Mouse (Mus musculus) monocyte, adult 2 months (primary cell): Measurements from ENCODE around the gene Wdr27.
"Not testable (repeated sequence)": the region's sequence is repeated elsewhere in the genome, so short reads cannot be mapped to it uniquely, and the experiment has no call there.

Experiments
- DNase-seq, 2 experiments: peaks; one replicate each; pipeline ENCODE4 v3.0.0; 2022; ENCODE audit warnings: low spot score in 2 of 2, low read depth in 1 of 2

The Wdr27 gene

DNA sequence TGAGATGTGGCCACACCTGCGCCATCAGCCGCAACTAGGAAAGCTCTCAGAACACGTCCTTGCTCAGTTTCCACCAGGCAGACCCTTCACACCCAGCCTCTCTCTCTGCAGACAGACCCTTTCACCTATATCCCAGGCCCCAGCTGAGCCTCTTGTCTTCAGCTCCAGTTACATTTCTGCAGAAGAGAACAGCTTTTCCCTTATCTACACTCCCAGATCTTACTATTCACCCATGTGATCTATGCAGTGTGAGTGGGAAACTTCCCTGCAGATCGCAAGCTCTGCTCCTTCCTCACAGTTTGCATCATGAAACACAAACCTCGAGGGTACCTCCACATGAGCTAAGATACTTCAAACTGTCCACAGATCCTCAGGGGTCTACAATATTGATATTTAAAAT is 11.5 kb downstream of the Wdr27 start:
- DNase-seq = no peak

DNA sequence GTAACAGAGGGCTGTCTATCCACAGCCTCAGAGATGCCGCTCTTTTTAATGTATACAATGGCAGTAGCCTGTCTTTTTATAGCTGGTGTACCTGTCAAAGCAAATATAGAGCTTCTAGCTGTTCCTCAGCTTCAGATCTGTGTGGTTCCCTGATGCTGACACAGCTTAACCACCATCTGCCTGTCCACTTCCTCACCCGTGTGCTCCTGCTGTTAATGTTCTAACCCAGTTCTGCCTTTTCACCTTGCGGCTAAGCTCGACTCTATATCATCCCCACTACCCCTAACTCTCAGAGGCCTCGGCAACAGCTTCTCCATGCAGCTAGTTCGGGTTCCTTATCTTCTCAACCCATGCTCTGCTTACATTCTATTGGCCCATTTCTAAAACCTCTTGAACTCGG is 12.3 kb downstream of the Wdr27 start:
- DNase-seq = no peak

DNA sequence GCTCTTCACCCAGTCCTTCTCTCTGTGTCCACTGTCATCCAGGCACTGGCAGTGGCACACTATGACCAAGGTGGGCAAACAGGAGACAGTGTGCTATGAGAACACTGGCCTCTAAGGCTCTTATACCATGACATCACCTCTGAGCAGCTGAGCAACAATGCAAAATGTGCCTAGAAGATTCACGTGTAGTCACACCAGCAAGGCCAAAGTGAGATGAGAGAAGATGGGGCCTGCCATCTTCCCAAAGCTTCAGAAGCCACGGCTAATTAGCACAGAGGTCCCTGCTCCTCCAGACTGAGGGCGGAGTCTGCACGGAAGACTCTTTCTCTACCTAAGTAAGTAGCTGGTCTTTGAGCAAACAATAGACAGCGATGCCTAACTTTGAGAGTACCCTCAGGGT is 14.3 kb downstream of the Wdr27 start:
- no peak for DNase-seq

DNA sequence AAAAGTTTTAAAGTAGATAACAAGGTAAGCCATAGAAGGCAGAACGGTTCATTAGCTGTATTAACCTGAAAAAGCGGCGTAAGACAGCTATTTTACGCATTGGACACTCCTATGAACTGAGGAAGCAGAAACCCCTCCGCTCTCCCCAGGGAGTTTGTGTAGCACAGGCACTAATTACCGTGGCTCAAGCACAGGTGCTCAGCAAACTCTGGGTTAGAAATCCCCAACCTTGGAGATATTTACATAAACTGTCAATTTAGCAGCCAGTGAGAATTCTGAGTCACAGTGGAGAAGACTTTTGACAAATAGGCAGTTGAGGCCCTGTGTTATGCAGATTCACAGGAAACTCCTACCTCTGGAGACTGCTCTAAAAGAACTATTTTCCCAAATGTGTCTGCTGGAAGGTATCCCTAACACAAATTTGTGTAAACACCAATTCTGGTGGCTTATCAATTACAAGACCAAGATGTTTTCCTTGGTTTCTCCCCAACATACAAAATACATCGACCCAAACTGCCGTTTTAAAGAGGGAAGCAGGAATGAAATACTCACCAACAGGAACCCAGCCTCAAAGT is 15.2 kb downstream of the Wdr27 start:
- no peak for DNase-seq

DNA sequence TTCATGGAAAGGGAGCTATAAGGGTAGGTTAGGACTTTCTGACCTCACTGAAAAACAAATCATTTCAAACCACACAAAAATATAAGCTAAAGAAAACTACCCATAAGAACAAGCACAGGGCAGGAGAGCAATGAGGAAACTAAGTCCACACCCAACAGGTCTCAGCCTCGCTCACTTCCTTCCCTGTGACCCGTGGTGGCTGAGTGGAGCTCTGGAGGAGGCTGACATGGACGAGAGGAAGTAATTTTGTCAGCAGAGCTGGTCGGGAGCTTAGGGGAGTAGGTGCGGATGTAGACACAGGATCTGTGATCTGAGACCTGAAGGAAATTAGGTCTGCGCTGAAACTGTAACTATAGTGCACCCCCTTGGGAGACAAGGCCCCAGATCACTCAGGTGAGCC is 21.4 kb downstream of the Wdr27 start:
- no peak for DNase-seq

DNA sequence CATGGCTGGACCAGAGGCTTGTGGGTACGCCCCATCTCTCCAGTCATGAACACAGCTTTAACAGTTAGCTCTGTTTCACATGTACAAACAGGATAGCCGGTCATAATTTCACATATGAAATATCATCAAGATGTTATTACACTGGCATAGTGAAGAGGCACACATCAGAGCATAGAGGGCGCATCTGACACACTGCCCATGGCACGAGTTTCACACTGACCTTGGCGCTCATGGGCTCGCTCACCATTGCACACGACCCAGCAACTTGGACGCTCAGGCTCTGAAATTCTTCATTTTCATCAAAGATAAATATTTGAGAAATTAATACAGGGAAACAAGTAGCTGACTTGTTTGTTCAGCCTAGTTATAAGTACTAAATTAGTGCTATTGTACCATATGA is 25.1 kb downstream of the Wdr27 start:
- DNase-seq = no peak

DNA sequence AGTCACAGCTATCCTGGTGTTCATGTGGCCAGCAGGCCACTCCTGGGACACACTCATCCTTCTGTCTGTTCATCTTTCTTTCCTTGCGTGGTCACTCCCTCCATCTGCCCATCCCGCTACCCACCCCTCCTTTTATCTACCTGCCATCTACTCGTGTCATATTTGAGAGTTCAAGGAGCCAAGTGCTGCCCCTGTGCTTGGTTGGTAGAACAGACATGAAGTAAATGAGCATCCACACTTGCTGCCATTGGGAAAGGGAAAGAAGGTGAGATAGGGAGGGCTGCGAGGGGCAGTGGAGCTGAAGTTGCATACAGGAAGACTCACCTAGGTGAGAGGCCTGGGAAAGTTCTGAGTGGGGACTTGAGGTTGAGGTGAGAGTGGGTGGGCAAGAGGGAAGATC is 28.6 kb downstream of the Wdr27 start:
- no peak for DNase-seq

DNA sequence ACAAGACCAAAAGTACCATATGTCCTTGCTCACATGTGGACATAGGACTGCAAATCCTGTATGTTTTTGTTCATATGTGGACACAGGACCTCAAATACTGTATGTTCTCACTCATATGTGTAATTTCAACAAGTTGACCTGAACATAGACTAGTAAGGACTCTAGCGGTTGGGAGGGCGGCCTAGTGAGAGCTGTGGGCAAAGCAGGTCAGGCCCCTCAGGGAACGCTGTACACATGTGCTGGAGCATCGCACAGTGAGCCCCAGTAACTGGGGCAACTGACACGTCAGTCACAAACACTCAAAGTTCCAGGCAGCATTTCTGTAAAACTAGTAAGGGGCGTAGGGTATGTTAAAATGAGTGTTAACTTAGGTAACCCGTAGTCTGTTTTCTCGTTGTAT is 30.0 kb downstream of the Wdr27 start:
- no peak for DNase-seq

DNA sequence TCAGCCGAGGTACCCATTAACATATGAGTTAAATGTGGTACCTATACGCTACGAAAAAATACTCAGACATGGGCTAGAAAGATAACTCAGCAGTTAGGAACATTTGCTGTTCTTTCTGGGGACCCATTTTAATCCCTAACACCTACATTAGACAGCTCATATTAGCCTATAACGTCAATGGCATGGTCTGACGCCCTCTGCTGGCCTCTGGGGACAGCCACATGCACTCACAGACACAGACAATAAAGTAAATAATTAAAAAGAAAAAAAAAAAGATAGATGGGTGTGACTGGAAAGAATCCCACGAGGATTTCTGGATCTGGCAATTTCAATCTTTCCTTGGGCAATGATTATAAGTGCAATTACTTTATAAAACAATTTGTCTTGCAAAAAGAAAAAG is 30.5 kb downstream of the Wdr27 start:
- DNase-seq = no peak

DNA sequence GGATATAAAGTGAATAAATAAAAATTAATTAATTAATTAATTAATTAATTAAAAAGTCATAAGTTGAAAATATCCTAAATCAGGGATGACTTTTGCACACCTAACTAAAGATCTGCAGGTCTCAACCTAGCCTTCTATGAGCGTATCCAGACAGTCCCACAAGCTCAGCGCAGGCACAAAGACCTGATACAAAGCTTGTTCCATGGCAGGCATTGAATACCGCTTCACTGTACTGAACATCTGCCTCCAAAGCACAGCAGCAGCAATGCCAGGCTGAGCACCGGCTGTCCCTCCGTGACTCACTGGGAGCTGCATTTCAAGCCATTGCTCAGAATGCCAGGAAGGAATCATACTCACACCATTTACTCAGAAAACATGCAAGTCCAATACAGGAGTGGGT is 32.2 kb downstream of the Wdr27 start:
- DNase-seq = no peak

DNA sequence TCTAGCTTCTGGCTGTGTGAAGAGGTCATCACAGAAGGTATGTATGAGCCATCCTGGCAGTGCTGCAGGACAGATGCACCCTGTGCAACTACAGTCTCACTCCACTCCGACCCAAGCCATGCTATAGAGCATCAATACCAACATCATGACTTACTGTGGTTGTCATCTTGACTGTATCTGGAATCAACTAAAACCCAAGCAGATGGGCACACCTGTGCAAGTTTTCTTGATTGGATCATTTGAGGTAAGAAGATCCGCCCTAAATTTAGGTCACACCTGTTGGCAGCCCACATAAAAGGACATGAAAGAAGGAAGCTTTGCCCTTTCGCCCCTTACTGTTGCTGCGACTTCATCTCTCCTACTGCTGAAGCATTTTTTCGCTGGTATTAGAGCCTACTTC is 33.6 kb downstream of the Wdr27 start:
- no peak for DNase-seq

DNA sequence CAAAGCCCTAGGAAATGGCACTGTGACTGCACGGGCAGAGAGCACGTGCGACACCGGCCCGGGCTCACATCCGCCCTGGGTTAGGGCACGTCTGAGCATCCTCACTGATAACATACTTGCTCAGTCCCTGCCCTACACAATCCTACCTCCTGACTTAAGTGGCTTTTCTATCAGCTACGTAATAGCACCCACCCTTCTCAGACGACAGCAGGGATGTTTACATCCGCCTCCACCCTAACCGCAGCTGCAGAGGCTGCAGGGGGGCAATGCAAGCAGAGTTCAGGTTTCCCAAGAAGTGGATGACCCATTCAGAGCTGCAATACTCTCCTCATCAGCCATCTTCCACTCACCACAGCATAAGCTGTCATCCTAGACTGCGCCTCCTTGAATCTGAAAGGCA is 35.8 kb downstream of the Wdr27 start:
- DNase-seq = no peak

DNA sequence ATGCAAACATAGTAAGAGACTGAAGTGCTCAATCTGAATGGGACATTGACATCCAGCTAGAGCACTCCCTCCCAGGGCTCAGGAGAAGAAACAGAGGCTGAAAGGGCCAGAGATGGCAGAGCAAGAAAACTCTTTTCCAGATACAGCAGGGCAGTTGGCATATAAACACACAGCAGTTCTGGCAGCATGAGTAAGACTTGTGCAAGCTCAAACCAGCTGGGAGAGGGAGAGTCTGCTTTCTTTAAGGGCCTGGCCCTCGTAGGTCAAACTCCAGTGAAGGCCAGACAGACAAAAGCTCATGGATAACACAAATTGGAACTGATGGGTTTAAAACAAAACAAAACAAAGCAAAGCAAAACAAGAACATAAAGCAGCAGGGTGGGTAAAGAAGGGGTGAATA is 36.3 kb downstream of the Wdr27 start:
- DNase-seq = no peak

DNA sequence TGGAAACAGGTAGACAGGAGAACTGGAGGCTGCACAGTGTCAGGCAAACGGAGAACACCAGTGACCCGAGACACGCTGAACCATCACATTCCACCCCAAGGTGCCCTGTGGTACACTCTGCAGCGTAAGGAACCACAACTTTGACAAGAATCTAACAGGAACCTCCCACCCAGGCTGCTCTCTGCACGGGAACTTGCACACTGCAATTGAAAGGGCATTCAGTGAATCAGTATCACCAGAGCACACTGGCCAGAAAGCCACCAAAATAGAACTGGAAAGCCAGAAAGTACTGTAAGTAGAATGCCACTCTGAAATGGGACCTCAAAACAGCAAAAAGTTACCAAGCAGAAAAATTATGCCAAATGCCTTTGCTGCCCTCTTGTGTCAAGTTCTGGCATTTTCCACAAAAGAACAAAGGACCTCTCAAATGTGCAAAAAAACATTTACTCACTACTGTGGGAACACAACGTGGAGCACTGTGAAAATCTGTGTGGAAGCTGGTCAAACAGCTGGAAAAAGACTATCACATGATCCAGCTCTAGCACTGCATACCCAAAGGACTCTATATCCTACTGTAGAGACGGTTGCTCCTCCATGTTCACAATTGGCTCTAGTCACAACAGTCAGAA is 38.2 kb downstream of the Wdr27 start:
- DNase-seq = peak in 1 of 2 experiments; percentile 21

DNA sequence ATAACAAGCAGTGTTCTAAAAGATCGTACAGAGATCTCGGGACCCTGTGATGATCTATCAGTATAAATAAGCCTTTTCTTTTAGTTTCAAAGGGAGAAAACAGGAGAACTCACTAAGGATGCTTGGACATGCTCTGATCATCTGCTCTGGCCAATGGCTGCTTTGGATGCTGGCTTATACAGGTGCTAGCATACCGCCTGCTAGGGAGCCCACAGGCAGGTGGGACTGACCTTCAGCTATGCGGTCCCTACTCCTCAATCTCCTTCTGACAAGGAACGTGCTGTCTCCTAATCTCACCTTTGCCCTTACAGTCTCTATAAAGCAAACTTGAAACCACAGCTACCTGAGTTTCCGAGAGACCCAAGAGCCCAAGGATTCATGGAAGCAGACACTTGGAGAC is 38.8 kb downstream of the Wdr27 start:
- no peak for DNase-seq

DNA sequence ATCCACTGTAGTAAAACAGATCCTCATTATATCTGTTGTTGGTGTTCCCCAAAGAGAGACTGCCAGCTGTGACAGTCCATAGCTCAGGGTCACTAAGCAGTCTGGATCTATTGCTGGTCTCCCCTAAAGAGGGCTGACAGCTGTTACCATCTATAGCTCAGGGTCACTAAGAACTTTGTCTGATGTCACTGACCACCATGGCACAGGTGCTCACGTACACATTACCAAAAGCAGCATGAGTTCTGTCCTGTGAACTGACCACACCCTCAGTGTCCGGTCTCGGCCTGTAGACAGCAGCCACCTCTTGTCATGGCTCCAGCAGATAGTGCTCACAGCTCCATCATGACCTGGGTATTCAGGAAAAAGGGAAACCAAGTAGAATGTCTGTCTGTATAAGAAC is 39.7 kb downstream of the Wdr27 start:
- DNase-seq = no peak

DNA sequence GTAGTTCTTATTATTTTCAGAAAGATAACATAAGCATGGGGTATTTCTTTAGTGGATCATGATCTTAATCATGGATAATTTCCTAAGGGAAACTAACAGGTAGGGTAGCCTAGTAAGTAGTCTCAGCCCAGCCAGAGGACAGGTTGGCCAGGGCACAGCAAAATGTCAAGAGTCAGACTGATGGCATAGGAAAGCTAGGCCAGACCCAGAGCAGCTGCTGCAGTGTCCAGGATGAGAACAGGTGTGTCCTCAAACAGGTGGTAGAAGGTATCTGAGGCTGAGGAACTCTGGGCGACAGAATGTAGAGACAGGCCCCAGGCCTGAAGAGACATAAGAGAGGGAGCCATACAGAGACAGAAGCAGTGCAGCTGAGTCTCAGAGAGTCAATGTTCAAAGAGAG is 44.0 kb downstream of the Wdr27 start:
- DNase-seq = no peak

DNA sequence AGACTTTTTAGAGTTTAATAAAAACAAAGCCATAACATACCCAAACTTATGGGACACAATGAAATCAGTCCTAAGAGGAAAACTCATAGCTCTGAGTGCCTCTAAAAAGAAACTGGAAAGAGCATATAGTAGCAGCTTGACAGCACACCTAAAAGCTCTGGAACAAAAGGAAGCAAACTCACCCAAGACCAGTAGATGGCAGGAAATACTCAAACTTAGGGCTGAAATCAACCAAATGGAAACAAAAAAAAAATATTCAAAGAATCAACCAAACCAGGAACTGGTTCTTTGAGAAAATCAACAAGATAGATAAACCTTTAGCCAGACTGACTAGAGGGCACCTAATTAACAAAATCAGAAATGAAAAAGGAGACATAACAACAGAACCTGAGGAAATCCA is 47.9 kb downstream of the Wdr27 start:
- DNase-seq = not testable (repeated sequence)

DNA sequence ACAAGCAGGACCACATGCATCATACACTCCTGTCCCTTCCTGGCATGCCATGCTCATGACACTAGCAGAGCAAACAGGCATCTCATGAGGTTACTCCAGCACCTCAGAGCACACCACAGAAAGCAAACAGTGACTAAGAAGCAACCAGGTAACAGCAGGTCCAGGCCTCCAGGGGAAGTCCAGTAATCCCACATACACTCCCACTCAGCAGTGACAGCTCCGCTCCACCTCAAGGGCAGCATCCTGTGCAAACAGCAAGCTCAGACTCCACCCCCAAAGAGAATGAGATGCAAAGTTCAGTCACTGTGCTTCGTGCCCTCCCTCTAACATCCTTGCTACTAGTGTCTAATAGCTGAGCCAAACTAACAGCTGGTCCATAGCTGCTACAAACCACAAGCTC is 56.0 kb downstream of the Wdr27 start:
- no peak for DNase-seq

DNA sequence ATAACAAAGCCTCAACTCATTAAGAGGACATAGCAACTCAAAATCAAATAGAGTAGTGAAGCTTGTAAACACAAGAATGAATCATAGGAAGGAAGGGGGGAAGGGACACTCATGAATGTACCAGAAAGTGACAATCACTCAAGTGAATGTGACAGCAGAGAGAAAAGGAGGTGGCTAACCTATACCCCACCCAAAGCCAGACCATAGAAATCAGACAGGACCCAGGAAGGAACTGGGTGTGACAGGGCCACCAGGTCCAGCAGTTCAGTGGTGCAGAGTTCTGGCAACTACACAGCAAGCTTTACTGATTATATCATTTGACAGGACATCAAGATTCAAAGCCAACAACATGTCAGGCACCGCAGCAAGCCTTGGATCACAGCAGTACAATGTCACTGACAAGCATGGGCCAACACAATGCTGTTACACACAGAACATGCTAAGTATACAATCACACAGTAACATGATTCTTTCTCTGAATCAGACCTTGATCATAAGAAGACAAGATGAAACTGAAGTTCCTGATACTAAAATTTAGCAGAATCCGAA is 68.2 kb downstream of the Wdr27 start:
- DNase-seq = no peak

DNA sequence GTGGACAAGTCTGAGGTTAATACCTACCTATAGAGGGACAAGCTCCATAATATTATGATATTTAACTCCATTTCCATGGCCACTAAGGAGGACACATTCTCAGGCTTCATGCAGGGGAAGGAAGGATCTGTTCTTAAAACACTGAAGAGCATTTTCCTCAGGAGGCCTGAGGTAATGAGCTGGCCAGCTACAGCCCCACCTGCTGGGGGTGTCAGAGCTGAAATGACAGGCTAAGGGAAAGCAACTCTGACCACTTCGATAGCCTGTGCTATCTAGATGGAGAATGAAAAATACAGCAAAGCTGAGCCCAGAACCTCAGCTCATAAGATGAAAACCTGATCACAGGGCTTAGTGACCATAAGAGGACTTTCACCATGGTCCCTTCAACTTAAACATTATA is 82.7 kb downstream of the Wdr27 start:
- no peak for DNase-seq

DNA sequence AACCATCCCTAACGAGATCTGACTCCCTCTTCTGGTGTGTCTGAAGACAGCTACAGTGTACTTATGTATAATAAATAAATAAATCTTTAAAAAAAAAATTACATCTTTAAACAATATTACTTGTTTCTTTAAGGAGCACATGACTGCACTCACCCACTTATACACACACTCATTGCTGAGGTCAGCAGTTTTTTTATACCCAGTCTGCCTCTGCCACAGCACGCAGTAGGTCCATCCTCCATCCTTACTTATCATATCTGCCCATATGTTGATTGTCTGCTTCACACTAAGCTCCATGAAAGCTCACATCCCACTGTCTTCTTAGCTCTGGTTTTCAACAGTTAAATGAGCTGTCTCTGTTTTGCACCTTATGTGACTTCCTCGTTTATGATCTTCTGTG is 95.2 kb downstream of the Wdr27 start:
- no peak for DNase-seq

DNA sequence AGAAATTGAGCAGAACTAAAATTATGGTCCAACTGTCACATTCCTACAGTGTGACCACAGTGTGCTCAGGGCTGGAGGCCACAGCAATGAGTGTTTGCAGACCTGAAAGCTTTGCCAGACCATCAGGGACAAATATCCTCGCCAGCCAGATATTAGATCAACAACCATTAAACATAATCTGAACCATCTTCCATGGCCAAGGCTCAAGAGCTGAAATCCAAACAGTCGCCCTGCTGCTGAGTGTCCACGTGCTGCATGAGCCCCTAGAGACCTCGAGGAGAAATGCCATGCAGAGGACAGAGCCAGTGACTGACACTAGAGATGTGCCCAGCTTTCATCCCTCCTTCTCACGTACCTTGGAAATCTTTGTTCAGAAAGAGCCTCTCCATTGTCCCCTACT is 96.1 kb downstream of the Wdr27 start:
- no peak for DNase-seq
